Mouse (Mus musculus) midbrain, embryonic 11.5 days (tissue): ENCODE measurements at regions not wholly inside any gene's neighbourhood (a gene's known extent, or its start where the extent isn't known, plus 50 kb on each side); places are given as distances from the start of the nearest gene placed in this dataset.

Experiments
- ATAC-seq: fragments of 200-750 bp; cut with Nextera tagmentation; 2 replicates; pipeline ENCODE4 v1.8.0; 2017; ENCODE audit warnings: moderate TSS enrichment, moderate library complexity; ENCODE audit not compliant: low FRiP score
- DNase-seq: peaks from one replicate; pipeline ENCODE4 v3.0.0; 2015; ENCODE audit warnings: low spot score; ENCODE audit errors: missing footprints
- H3K27ac ChIP-seq: fragments of 300-500 bp; sonication (generic); 2 replicates; pipeline ENCODE4 v1.5.1; 2014; ENCODE audit warnings: low read depth, low read length
- H3K27me3 ChIP-seq: fragments of 300-500 bp; sonication (generic); 2 replicates; pipeline ENCODE4 v1.6.1; 2014; ENCODE audit warnings: mild to moderate bottlenecking, low read length, moderate library complexity, mixed read lengths; ENCODE audit not compliant: control insufficient read depth, insufficient read depth
- H3K36me3 ChIP-seq: fragments of 300-500 bp; sonication (generic); 2 replicates; pipeline ENCODE4 v1.6.1; 2014; ENCODE audit warnings: mild to moderate bottlenecking, low read length, moderate library complexity, mixed read lengths; ENCODE audit not compliant: control insufficient read depth, insufficient read depth
- H3K4me1 ChIP-seq: fragments of 300-500 bp; sonication (generic); 2 replicates; pipeline ENCODE4 v1.6.1; 2014; ENCODE audit warnings: low read length; ENCODE audit not compliant: control insufficient read depth, insufficient read depth
- H3K4me2 ChIP-seq: fragments of 300-500 bp; sonication (generic); 2 replicates; pipeline ENCODE4 v1.6.1; 2014; ENCODE audit warnings: mild to moderate bottlenecking, moderate library complexity
- H3K4me3 ChIP-seq: fragments of 300-500 bp; sonication (generic); 2 replicates; pipeline ENCODE4 v1.5.1; 2014; ENCODE audit warnings: low read depth, low read length
- H3K9ac ChIP-seq: fragments of 300-500 bp; sonication (generic); 2 replicates; pipeline ENCODE4 v1.6.1; 2014; ENCODE audit warnings: low read length
- H3K9me3 ChIP-seq: fragments of 300-500 bp; sonication (generic); 2 replicates; pipeline ENCODE4 v1.6.1; 2016; ENCODE audit warnings: low read length; ENCODE audit not compliant: control insufficient read depth
- WGBS: fragments of 180-500 bp; shearing (Covaris S2); extraction: QIAGEN DNeasy Blood & Tissue Kit; methylation state at CpG from one replicate; pipeline ENCODE4 v1.1.7; 2014; 5-methylcytosine and 5-hydroxymethylcytosine counted together

GRCm38 (mm10) chr6:100019016-100019415 is 268.3 kb downstream of the Rybp start:
- H3K4me3 ChIP-seq: no peak overlapping the region
- peaks cover 2% of the 10 kb centered on the region; the same call in 1 of the 2 replicates for H3K4me1 ChIP-seq
- peaks cover 5% of the 10 kb centered on the region; the same call in 1 of the 2 replicates for H3K27me3 ChIP-seq
- no peaks in the 10 kb centered on the region for H3K36me3 ChIP-seq
- ATAC-seq (no peak), DNase-seq (no peak)
- no peak overlapping the region for H3K4me2 ChIP-seq
- H3K27ac ChIP-seq: no peak overlapping the region
- no peaks in the 10 kb centered on the region for H3K9me3 ChIP-seq
- WGBS: 80% methylated on average over 3 of the region's 3 CpGs
- no peak overlapping the region for H3K9ac ChIP-seq

GRCm38 (mm10) chr6:100013949-100014348 is 273.3 kb downstream of the Rybp start:
- H3K36me3 ChIP-seq: no peaks in the 10 kb centered on the region
- H3K4me2 ChIP-seq: no peak overlapping the region
- H3K4me3 ChIP-seq: no peak overlapping the region
- DNase-seq: no peak
- 54% methylated on average over 6 of the region's 6 CpGs for WGBS
- H3K27me3 ChIP-seq: no peaks in the 10 kb centered on the region
- no peak overlapping the region for H3K9ac ChIP-seq
- H3K27ac ChIP-seq: no peak overlapping the region
- H3K4me1 ChIP-seq: peaks cover 5% of the 10 kb centered on the region; the same call in 1 of the 2 replicates
- no peak for ATAC-seq
- no peaks in the 10 kb centered on the region for H3K9me3 ChIP-seq

- Histone ChIP-seq H3K4me2 (no peak overlapping the region), H3K27me3 (no peaks in the 10 kb centered on the region), H3K4me1 (peaks cover 5% of the 10 kb centered on the region; the same call in 1 of the 2 replicates), H3K9me3 (no peaks in the 10 kb centered on the region), H3K27ac (no peak overlapping the region), H3K36me3 (no peaks in the 10 kb centered on the region), H3K9ac (no peak overlapping the region), H3K4me3 (no peak overlapping the region)
- WGBS: 45% methylated on average over 17 of the region's 17 CpGs
- DNase-seq (no peak), ATAC-seq (peak; percentile 50; the same call in 1 of the 2 replicates)
Observed at GRCm38 (mm10) chr6:100011520-100012062, 275.7 kb downstream of the Rybp start.

GRCm38 (mm10) chr6:100010954-100011481 is 276.3 kb downstream of the Rybp start:
- Histone ChIP-seq H3K9ac (no peak overlapping the region), H3K36me3 (no peaks in the 10 kb centered on the region), H3K9me3 (no peaks in the 10 kb centered on the region), H3K27ac (no peak overlapping the region), H3K4me2 (no peak overlapping the region), H3K4me1 (peaks cover 5% of the 10 kb centered on the region; the same call in 1 of the 2 replicates), H3K27me3 (no peaks in the 10 kb centered on the region), H3K4me3 (no peak overlapping the region)
- WGBS: 79% methylated on average over 9 of the region's 9 CpGs
- no peak for ATAC-seq
- DNase-seq: no peak

GRCm38 (mm10) chr6:99999711-100000365 is 273.6 kb upstream of the Prok2 start:
- Histone ChIP-seq H3K4me1 (peaks cover 20% of the 10 kb centered on the region), H3K36me3 (no peaks in the 10 kb centered on the region), H3K9me3 (no peaks in the 10 kb centered on the region), H3K27ac (no peak overlapping the region), H3K27me3 (peaks cover 16% of the 10 kb centered on the region), H3K4me3 (no peak overlapping the region), H3K4me2 (no peak overlapping the region), H3K9ac (no peak overlapping the region)
- WGBS: 39% methylated on average over 13 of the region's 13 CpGs
- no peak for DNase-seq
- ATAC-seq: peak; percentile 57

GRCm38 (mm10) chr6:99995970-99996956 is 270.1 kb upstream of the Prok2 start:
- H3K4me3 ChIP-seq: no peak overlapping the region
- no peaks in the 10 kb centered on the region for H3K36me3 ChIP-seq
- H3K4me2 ChIP-seq: no peak overlapping the region
- no peaks in the 10 kb centered on the region for H3K9me3 ChIP-seq
- DNase-seq (peak; percentile 90), ATAC-seq (peak; percentile 81)
- H3K9ac ChIP-seq: no peak overlapping the region
- peaks cover 20% of the 10 kb centered on the region for H3K4me1 ChIP-seq
- H3K27me3 ChIP-seq: peaks cover 20% of the 10 kb centered on the region
- peak overlapping the region; percentile 1; the same call in 1 of the 2 replicates for H3K27ac ChIP-seq
- WGBS: 31% methylated on average over 15 of the region's 15 CpGs

- H3K27ac ChIP-seq: no peak overlapping the region
- H3K27me3 ChIP-seq: peaks cover 20% of the 10 kb centered on the region
- H3K9ac ChIP-seq: no peak overlapping the region
- no peak for DNase-seq
- no peaks in the 10 kb centered on the region for H3K9me3 ChIP-seq
- H3K36me3 ChIP-seq: no peaks in the 10 kb centered on the region
- no peak overlapping the region for H3K4me2 ChIP-seq
- no peak overlapping the region for H3K4me3 ChIP-seq
- WGBS: 83% methylated on average over 3 of the region's 3 CpGs
- ATAC-seq: no peak
- peaks cover 10% of the 10 kb centered on the region for H3K4me1 ChIP-seq
Observed at GRCm38 (mm10) chr6:99994026-99994425, 267.8 kb upstream of the Prok2 start.

- 78% methylated on average over 7 of the region's 7 CpGs for WGBS
- H3K36me3 ChIP-seq: no peaks in the 10 kb centered on the region
- DNase-seq (no peak), ATAC-seq (no peak)
- no peaks in the 10 kb centered on the region for H3K9me3 ChIP-seq
- H3K9ac ChIP-seq: no peak overlapping the region
- H3K4me2 ChIP-seq: no peak overlapping the region
- H3K4me1 ChIP-seq: peaks cover 6% of the 10 kb centered on the region
- H3K4me3 ChIP-seq: no peak overlapping the region
- no peak overlapping the region for H3K27ac ChIP-seq
- peaks cover 15% of the 10 kb centered on the region for H3K27me3 ChIP-seq
Observed at GRCm38 (mm10) chr6:99991079-99991478, 264.9 kb upstream of the Prok2 start.
